Mouse (Mus musculus) right cerebral cortex, adult 18-20 months (tissue): ENCODE results near the gene Hspb8.

Source experiments
- DNase-seq: peaks from one replicate; pipeline ENCODE4 v3.0.0; 2022; ENCODE audit warnings: mixed read lengths

Hspb8 gene

GRCm38 (mm10) chr5:116422699-116423201 is at the start of gene Hspb8:
Gene Hspb8, minus strand, starts transcription at chr5:116422864.
- peak; percentile 46 for DNase-seq

- DNase-seq: no peak
Measured at GRCm38 (mm10) chr5:116461354-116462042, 38.8 kb upstream of the Hspb8 start.

GRCm38 (mm10) chr5:116459970-116460369 is 37.3 kb upstream of the Hspb8 start:
- DNase-seq: peak; percentile 46

- no peak for DNase-seq
Measured at GRCm38 (mm10) chr5:116457791-116458190, 35.1 kb upstream of the Hspb8 start.

GRCm38 (mm10) chr5:116456796-116457515 is 34.3 kb upstream of the Hspb8 start:
- DNase-seq: no peak

GRCm38 (mm10) chr5:116453401-116453851 is 30.8 kb upstream of the Hspb8 start:
- DNase-seq: peak; percentile 30

- no peak for DNase-seq
Measured at GRCm38 (mm10) chr5:116450901-116451300, 28.2 kb upstream of the Hspb8 start.

- no peak for DNase-seq
Measured at GRCm38 (mm10) chr5:116449522-116450225, 27.0 kb upstream of the Hspb8 start.

- no peak for DNase-seq
Measured at GRCm38 (mm10) chr5:116448409-116449191, 25.9 kb upstream of the Hspb8 start.

- no peak for DNase-seq
Measured at GRCm38 (mm10) chr5:116447821-116448350, 25.2 kb upstream of the Hspb8 start.

GRCm38 (mm10) chr5:116446552-116446951 is 23.9 kb upstream of the Hspb8 start:
- peak; percentile 77 for DNase-seq

GRCm38 (mm10) chr5:116445634-116446367 is 23.1 kb upstream of the Hspb8 start:
- DNase-seq: no peak

GRCm38 (mm10) chr5:116444517-116444916 is 21.9 kb upstream of the Hspb8 start:
- no peak for DNase-seq

- DNase-seq: peak; percentile 70
Measured at GRCm38 (mm10) chr5:116443459-116443940, 20.8 kb upstream of the Hspb8 start.

GRCm38 (mm10) chr5:116442697-116443458 is 20.2 kb upstream of the Hspb8 start:
- DNase-seq: peak; percentile 79

GRCm38 (mm10) chr5:116440251-116440650 is 17.6 kb upstream of the Hspb8 start:
- peak; percentile 81 for DNase-seq

GRCm38 (mm10) chr5:116438328-116438727 is 15.7 kb upstream of the Hspb8 start:
- no peak for DNase-seq

GRCm38 (mm10) chr5:116436117-116436516 is 13.5 kb upstream of the Hspb8 start:
- DNase-seq: no peak

GRCm38 (mm10) chr5:116434976-116435850 is 12.5 kb upstream of the Hspb8 start:
- peak; percentile 51 for DNase-seq
